Mouse (Mus musculus) cerebellum, adult 2 months (tissue): ENCODE results near the gene Rpl7a. TPM values are rescaled to one million over a fixed set of nuclear protein-coding genes. Genes with fewer than 3 reads are reported as not detected.

Experiments used
- DNase-seq, 2 experiments: peaks; one replicate each; pipeline ENCODE4 v3.0.0; 2021
- H3K27ac ChIP-seq: fragments of 200-500 bp; 2 replicates; pipeline ENCODE4 v1.5.1; 2012; ENCODE audit warnings: low read length, control low read depth, inconsistent platforms; ENCODE audit not compliant: insufficient read depth
- H3K27me3 ChIP-seq: fragments of 200-500 bp; 2 replicates; pipeline ENCODE4 v1.6.1; 2012; ENCODE audit warnings: inconsistent platforms, mild to moderate bottlenecking, low read length, moderate library complexity; ENCODE audit not compliant: control insufficient read depth, insufficient read depth
- H3K4me1 ChIP-seq: fragments of 200-500 bp; 2 replicates; pipeline ENCODE4 v1.6.1; 2011; ENCODE audit warnings: low read length; ENCODE audit not compliant: control insufficient read depth, insufficient read depth
- H3K4me3 ChIP-seq: fragments of 200-500 bp; replicated peaks from 2 replicates; pipeline ENCODE3; 2011; ENCODE audit warnings: mild to moderate bottlenecking, low read depth, low read length, control low read depth; ENCODE audit not compliant: insufficient read depth
- CTCF ChIP-seq: fragments of 200-500 bp; IDR thresholded peaks from 2 replicates; pipeline ENCODE4 v1.5.1; 2011; ENCODE audit warnings: low read depth, mild to moderate bottlenecking, control low read depth, low read length, moderate library complexity, borderline replicate concordance; ENCODE audit not compliant: insufficient read depth
- POLR2A ChIP-seq: fragments of 200-500 bp; IDR thresholded peaks from 2 replicates; pipeline ENCODE4 v1.6.1; 2011; ENCODE audit warnings: low read length, control low read depth, borderline replicate concordance; ENCODE audit not compliant: insufficient read depth
- WGBS: fragments of 180-500 bp; shearing (Covaris S2); methylation state at CpG from one replicate; pipeline ENCODE4 v1.1.7; 2018; 5-methylcytosine and 5-hydroxymethylcytosine counted together
- polyA plus RNA-seq: library from polyadenylated mRNA; depleted of rRNA; stranded (reverse); fragments of >200 nt; gene quantifications from 2 replicates; pipeline ENCODE4 v1.2.3, GENCODE M21; 2012

Gene Rpl7a
- polyA plus RNA-seq, 1 experiment = 670 TPM

DNA sequence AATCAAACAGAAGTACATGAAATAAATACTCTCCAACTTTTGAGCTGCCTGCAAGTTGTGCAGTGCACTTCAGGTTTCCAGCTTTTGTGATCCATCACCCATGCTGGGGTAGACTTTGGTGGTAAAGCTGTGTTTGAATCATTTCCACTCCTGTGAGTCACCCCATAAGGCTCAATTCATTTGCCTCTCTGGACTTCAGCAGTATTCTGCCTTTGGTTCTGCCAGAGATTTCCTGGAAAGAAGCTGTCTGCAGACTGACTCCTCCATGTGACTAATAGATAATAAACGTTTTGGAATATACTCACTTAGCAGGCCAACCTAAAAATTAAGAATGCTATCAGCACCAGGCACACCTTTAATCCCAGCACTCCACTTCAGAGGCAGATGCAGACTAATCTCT, 9.8 kb upstream of the Rpl7a start:
- no peak for TF ChIP-seq POLR2A
- no peak for TF ChIP-seq CTCF
- Histone ChIP-seq H3K4me1 (peaks cover 7% of the 10 kb centered on the region; the same call in 1 of the 2 replicates), H3K27ac (no peak overlapping the region), H3K27me3 (no peaks in the 10 kb centered on the region), H3K4me3 (no peak overlapping the region)
- 79% methylated on average over 1 of the region's 1 CpGs for WGBS
- DNase-seq = no peak

DNA sequence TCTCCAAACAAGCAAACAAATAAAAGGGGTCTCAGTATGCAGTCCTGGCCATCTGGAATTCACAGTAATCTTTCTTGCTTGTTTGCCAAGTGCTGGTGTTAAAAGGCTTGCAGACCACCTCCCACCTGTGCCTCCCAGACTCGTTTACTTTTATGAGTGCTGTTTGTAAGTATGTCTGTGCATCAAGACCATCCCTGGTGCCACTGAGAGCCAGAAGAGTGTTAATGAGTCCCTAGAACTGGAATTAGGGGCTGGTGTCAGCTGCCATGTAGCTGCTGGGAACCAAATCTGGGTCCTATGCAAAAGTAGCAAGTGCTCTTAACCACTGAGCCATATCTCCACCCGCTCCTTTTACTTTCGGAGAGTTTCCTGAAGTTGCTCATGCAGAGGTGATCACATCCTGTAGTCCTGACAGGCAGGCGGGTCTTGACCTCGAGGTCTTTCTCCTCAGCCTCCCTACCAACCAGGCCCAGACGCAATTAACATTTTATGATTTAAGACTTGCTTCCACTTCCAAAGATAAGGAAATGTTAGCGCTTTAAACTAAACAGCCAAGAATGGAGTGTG, 8.6 kb upstream of the Rpl7a start:
- Histone ChIP-seq H3K4me3 (peak overlapping the region; percentile 99), H3K4me1 (peaks cover 7% of the 10 kb centered on the region; the same call in 1 of the 2 replicates), H3K27me3 (no peaks in the 10 kb centered on the region), H3K27ac (0 out of 2 replicates have a peak overlapping the region, but pooled peaks have one; percentile 15)
- no peak for DNase-seq
- 7% methylated on average over 7 of the region's 7 CpGs for WGBS
- TF ChIP-seq CTCF (no peak), POLR2A (no peak)

DNA sequence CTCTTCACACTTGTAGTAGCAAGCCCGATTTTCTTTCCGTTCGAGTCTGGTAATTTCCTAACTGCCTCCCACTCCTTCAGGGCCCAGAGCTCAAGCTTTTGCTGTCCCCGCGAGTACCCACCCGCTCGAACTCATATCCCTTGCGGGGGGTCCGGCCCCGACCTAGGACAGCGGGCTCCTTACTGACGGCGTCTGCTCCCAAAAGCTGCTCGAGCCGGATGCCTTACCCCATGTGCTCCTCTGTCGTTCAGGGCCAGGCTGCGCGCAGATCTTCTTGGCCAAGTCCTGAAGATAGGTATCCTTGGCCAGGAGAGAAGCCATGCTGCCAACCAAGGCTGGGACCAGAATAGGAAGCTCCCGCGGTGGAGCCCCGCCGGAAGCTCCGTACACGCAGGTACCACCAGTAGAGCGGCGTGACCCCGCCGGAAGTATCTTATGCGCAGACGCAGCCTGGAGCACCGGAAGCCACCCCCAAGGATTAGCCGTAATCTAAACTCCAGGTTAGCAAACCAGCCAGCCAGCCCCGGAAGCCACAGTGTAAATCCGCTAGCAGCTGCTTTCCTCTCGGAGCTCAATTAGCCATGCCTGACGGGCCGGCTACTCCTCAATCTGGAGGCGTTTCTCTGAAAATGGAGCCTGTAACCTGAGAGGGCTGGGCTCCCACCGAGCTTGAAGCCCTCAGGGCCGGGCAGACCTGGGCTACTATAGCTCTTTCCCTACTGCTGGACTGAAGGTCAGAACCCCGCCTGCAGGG, 7.9 kb upstream of the Rpl7a start, which contains the start of gene Surf6:
Gene Surf6 (minus strand): TSS at position 413 of the 754 bp plus-strand sequence.
- peak within 1 kb of the TSS; percentile 72 for H3K27ac ChIP-seq
- peak; percentile 95 to 97 for DNase-seq
- no peaks in the 10 kb centered on the region for H3K27me3 ChIP-seq
- WGBS = under 1% methylated on average over 41 of the region's 41 CpGs
- peak; percentile 71; the same call in 1 of the 2 replicates for TF ChIP-seq POLR2A
- no peak for TF ChIP-seq CTCF
- H3K4me3 ChIP-seq = peak within 1 kb of the TSS; percentile 99
- peaks cover 7% of the 10 kb centered on the region for H3K4me1 ChIP-seq

DNA sequence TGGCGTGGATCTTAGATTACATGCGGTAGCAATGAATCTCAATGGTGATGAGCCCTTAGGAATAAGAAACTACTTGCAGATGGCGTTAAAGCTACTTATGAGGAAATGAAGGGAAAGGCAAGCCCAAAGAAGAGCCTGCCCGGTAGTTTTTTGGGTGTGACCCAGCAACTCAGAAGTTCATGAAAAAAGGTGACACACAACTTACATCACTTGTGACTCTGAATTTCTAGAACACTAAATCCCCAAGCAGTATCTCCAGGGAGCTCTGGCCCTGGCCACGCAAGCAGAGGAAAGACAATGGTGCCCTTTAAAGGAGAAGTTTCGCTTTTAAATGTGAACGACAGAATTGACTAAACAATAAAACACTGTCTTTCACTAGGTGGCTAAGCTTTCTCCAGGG, 7.3 kb upstream of the Rpl7a start:
- TF ChIP-seq POLR2A = no peak
- H3K27ac ChIP-seq = peak overlapping the region; percentile 72
- peaks cover 7% of the 10 kb centered on the region for H3K4me1 ChIP-seq
- H3K27me3 ChIP-seq = no peaks in the 10 kb centered on the region
- 6% methylated on average over 7 of the region's 7 CpGs for WGBS
- no peak for DNase-seq
- peak overlapping the region; percentile 99 for H3K4me3 ChIP-seq

DNA sequence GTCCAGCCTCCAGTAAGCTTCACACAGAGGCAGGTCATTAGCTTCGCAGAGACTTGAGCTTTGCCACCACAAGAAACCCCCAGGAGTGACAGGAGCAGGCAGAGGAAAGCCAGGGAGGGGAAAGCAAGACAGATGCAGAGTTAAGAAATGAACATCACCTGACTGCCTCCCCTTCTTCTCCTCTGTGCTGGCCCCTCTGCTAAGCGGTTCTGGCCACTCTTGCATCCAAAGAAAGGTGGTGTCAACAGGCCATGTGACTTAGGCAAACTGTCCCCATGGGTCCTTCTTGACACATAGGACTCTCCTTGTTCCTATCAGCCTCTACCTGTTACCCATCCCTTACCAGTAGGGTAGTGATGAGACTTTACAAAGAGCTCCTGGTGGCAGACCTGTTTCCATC, 4.6 kb upstream of the Rpl7a start:
- no peak for DNase-seq
- H3K4me3 ChIP-seq = no peak overlapping the region
- TF ChIP-seq CTCF (no peak), POLR2A (no peak)
- H3K4me1 ChIP-seq = peaks cover 13% of the 10 kb centered on the region
- no peaks in the 10 kb centered on the region for H3K27me3 ChIP-seq
- WGBS = 95% methylated on average over 2 of the region's 2 CpGs
- H3K27ac ChIP-seq = no peak overlapping the region

DNA sequence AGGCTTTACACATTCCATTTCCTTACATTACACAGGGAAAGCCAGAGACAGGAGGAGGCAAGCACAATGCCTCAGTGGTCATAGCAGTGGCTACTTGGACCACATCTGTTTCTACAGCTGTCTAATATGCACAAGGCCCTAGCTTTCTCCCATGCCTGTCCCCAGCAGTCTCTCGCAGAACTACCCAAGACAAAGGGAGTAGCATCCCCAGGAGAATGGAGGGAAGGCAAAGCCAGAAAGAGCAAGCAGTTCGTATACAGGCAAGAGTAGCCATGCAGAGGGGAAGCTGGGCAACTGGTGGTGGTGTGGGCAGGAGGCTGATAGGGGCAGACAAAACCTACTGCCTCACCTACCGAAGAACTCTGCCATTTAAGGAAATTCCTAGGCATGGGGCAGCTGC, 4.1 kb upstream of the Rpl7a start:
- H3K4me3 ChIP-seq = no peak overlapping the region
- TF ChIP-seq POLR2A = no peak
- no peak for TF ChIP-seq CTCF
- H3K4me1 ChIP-seq = peaks cover 13% of the 10 kb centered on the region
- 90% methylated on average over 3 of the region's 3 CpGs for WGBS
- no peak for DNase-seq
- H3K27me3 ChIP-seq = no peaks in the 10 kb centered on the region
- H3K27ac ChIP-seq = no peak overlapping the region

DNA sequence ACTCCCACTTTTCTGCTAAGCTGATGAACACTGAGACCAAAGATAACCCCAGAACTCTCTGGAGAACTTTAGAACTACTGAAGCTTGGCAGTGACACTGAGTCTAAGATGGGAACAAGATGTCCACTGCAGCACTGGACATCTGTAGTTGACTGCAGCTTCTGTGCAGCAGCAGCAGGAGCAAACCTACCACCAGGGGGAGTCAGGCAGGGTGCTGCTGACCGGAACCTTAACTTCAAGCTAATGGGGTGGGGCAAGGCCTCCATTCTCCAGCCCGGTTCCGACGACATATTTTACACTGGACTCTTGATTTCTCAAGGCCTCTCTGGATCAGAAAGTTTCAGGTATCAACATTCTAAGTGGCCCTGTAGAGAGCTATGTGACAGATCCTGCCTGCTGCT, 3.5 kb upstream of the Rpl7a start:
- H3K27ac ChIP-seq = no peak overlapping the region
- no peaks in the 10 kb centered on the region for H3K27me3 ChIP-seq
- H3K4me1 ChIP-seq = peaks cover 13% of the 10 kb centered on the region
- DNase-seq = no peak
- TF ChIP-seq POLR2A (no peak), CTCF (peak; percentile 62)
- WGBS = 25% methylated on average over 4 of the region's 4 CpGs
- H3K4me3 ChIP-seq = no peak overlapping the region
